Mouse (Mus musculus) spleen, adult 2 months (tissue): ENCODE data around the gene Slc28a1.

Source experiments
- CTCF ChIP-seq: fragments of 200-500 bp; IDR thresholded peaks from 2 replicates; pipeline ENCODE4 v1.5.1; 2011; ENCODE audit warnings: mild to moderate bottlenecking, inconsistent platforms; ENCODE audit not compliant: insufficient read depth, insufficient read length, insufficient replicate concordance; ENCODE audit errors: extremely low read depth
- POLR2A ChIP-seq: fragments of 200-500 bp; IDR thresholded peaks from 2 replicates; pipeline ENCODE4 v1.6.1; 2011; ENCODE audit warnings: low read depth, low read length, inconsistent platforms

DNA sequence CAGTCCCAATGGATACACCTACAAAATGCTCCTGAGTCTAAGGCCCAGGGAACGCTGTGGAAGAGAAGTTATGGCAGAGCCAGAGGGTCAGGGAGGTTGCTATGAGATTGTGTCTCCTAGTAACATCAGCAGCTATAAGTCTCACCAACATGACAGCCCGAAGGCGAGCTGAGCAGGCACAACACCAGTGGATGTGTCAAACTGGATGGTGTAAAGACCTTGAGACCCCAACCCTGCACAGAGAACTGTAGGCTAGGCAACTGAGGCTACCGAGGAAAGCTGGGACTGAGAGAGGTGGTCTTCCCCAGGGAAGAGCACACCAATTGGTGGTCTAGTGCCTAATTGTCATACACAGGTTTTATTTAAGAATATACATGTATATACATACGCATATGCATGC, 6.4 kb upstream of the Slc28a1 start:
- TF ChIP-seq POLR2A (no peak), CTCF (no peak)
